Mouse (Mus musculus) gastrocnemius, adult 18-20 months (tissue): Measurements from ENCODE around the gene Apol9a. TPM values are rescaled to one million over a fixed set of nuclear protein-coding genes. Genes with fewer than 3 reads are reported as not detected.

Experiments
- total RNA-seq, 2 experiments: library from RNA; stranded (reverse); gene quantifications; 2 replicates each; pipeline ENCODE4 v1.2.3; 2021

Gene Apol9a
- total RNA-seq, 2 experiments from 2014 or later = not detected

Other genes with a start within 250 kb of the Apol9a start
- gene Rbfox2, start 104.1 kb downstream of the Apol9a start, total RNA-seq = 10 to 100 TPM; 55.1 to 60.4 TPM
- 1 to 10 TPM in 1 of 2 experiments, under 1 TPM in 1; 0.76 to 1.1 TPM for gene Apol7a, start 12.0 kb downstream of the Apol9a start, total RNA-seq
- under 1 TPM in 1 of 2 experiments, not detected in 1; 0.16 TPM for gene Apol7b, start 36.4 kb upstream of the Apol9a start, total RNA-seq
- gene Apol10a, start 65.9 kb upstream of the Apol9a start, total RNA-seq = not detected
- not detected for gene Apol11a, start 97.1 kb upstream of the Apol9a start, total RNA-seq
- not detected for gene Apol7c, start 122.2 kb upstream of the Apol9a start, total RNA-seq
- not detected for gene 1700025B11Rik, start 150.8 kb upstream of the Apol9a start, total RNA-seq
- 1 to 10 TPM in 1 of 2 experiments, under 1 TPM in 1; 0.27 to 1.2 TPM for gene Apol10b, start 185.0 kb upstream of the Apol9a start, total RNA-seq
- gene Gm36245, start 188.1 kb upstream of the Apol9a start, total RNA-seq = not detected
- under 1 TPM in 1 of 2 experiments, not detected in 1; 0.14 TPM for gene Apol11b, start 232.2 kb upstream of the Apol9a start, total RNA-seq